Mouse (Mus musculus): Measurements from ENCODE around the gene Polr2c. TPM values are rescaled to one million over a fixed set of nuclear protein-coding genes. Genes with fewer than 3 reads are reported as not detected.

Gene Polr2c
- polyA plus RNA-seq, 1 experiment from 2014 or later, result 70.4 TPM

- peaks cover 9% of the 10 kb centered on the region; the same call in 1 of the 2 replicates for H3K4me1 ChIP-seq (replicated peaks; ENCODE audit: control insufficient read depth, insufficient read depth)
- no peaks in the 10 kb centered on the region for H3K27me3 ChIP-seq (ENCODE audit: control insufficient read depth, insufficient read depth, low read length)
- H3K36me3 ChIP-seq (ENCODE audit: control insufficient read depth, insufficient read depth, low read length), result peaks cover 3% of the 10 kb centered on the region; the same call in 1 of the 2 replicates
- TF ChIP-seq EP300 (optimal IDR thresholded peaks at IDR 0.05), result no peak
- no peak for TF ChIP-seq CTCF (IDR thresholded peaks at IDR 0.05; ENCODE audit: low read depth)
- no peak overlapping the region for H3K9ac ChIP-seq (ENCODE audit: low read length)
- no peak overlapping the region for H3K27ac ChIP-seq (replicated peaks)
- no peak overlapping the region for H3K4me2 ChIP-seq (replicated peaks; ENCODE audit: low read depth)
- no peak overlapping the region for H3K4me3 ChIP-seq (ENCODE audit: low read depth, low read length)
- ATAC-seq (ENCODE audit: low FRiP score, low TSS enrichment) (no peak), DNase-seq (ENCODE audit: low spot score) (no peak)
- WGBS, result 81% methylated on average over 9 of the region's 9 CpGs
- H3K9me3 ChIP-seq (ENCODE audit: control insufficient read depth, low read length), result no peaks in the 10 kb centered on the region
Observed at GRCm38 (mm10) chr8:94866921-94867320, 9.7 kb downstream of the Polr2c start.

DNA sequence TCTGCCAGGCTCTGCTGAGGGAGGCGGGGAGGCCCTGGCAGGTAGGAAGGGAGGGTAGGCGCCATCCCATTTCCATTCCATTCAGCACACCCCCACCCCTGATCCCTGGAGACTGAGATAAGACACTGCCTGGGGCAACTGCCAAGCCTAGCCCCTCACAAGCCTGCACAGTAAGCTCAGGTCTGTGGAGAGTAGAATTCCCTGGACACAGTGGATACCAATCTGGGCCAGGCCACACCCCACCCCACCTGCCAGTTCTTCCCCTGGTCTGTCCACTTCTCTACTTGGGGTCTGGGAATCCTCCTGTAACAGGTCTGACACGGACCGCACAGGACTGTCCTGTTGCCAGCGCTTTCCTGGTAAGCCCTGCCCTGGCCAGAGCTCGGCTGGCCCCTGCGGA lies 11.9 kb downstream of the Polr2c start:
- TF ChIP-seq CTCF (IDR thresholded peaks at IDR 0.05; ENCODE audit: low read depth) (no peak), EP300 (optimal IDR thresholded peaks at IDR 0.05) (no peak)
- no peak for DNase-seq (ENCODE audit: low spot score)
- Histone ChIP-seq H3K4me3 (ENCODE audit: low read depth, low read length) (no peak overlapping the region), H3K27me3 (ENCODE audit: control insufficient read depth, insufficient read depth, low read length) (no peaks in the 10 kb centered on the region), H3K4me2 (replicated peaks; ENCODE audit: low read depth) (no peak overlapping the region), H3K9me3 (ENCODE audit: control insufficient read depth, low read length) (no peaks in the 10 kb centered on the region), H3K27ac (replicated peaks) (no peak overlapping the region), H3K4me1 (replicated peaks; ENCODE audit: control insufficient read depth, insufficient read depth) (peaks cover 11% of the 10 kb centered on the region; the same call in 1 of the 2 replicates), H3K9ac (ENCODE audit: low read length) (peak overlapping the region; percentile 61; the same call in 1 of the 2 replicates), H3K36me3 (ENCODE audit: control insufficient read depth, insufficient read depth, low read length) (peaks cover 3% of the 10 kb centered on the region; the same call in 1 of the 2 replicates)
- WGBS, result 65% methylated on average over 7 of the region's 7 CpGs
- no peak for ATAC-seq (ENCODE audit: low FRiP score, low TSS enrichment)

GRCm38 (mm10) chr8:94870003-94870402 lies 12.8 kb downstream of the Polr2c start:
- 49% methylated on average over 4 of the region's 4 CpGs for WGBS
- H3K27me3 ChIP-seq (ENCODE audit: control insufficient read depth, insufficient read depth, low read length), result no peaks in the 10 kb centered on the region

GRCm38 (mm10) chr8:94870474-94871107 lies 13.3 kb downstream of the Polr2c start:
- peak overlapping the region; percentile 43 for H3K4me3 ChIP-seq (ENCODE audit: low read depth, low read length)
- peaks cover 15% of the 10 kb centered on the region for H3K4me1 ChIP-seq (replicated peaks; ENCODE audit: control insufficient read depth, insufficient read depth)
- DNase-seq (ENCODE audit: low spot score) (peak; percentile 40), ATAC-seq (ENCODE audit: low FRiP score, low TSS enrichment) (no peak)
- no peak for TF ChIP-seq CTCF (IDR thresholded peaks at IDR 0.05; ENCODE audit: low read depth)
- TF ChIP-seq EP300 (optimal IDR thresholded peaks at IDR 0.05), result no peak
- H3K4me2 ChIP-seq (replicated peaks; ENCODE audit: low read depth), result peak overlapping the region; percentile 85
- H3K27me3 ChIP-seq (ENCODE audit: control insufficient read depth, insufficient read depth, low read length), result no peaks in the 10 kb centered on the region
- H3K27ac ChIP-seq (replicated peaks), result peak overlapping the region; percentile 74
- peak overlapping the region; percentile 61 for H3K9ac ChIP-seq (ENCODE audit: low read length)
- 5% methylated on average over 22 of the region's 22 CpGs for WGBS
- peaks cover 3% of the 10 kb centered on the region; the same call in 1 of the 2 replicates for H3K36me3 ChIP-seq (ENCODE audit: control insufficient read depth, insufficient read depth, low read length)
- no peaks in the 10 kb centered on the region for H3K9me3 ChIP-seq (ENCODE audit: control insufficient read depth, low read length)

More at GRCm38 (mm10) chr8:94870003-94870402, 12.8 kb downstream of the Polr2c start:
- Histone ChIP-seq H3K36me3 (ENCODE audit: control insufficient read depth, insufficient read depth, low read length) (peaks cover 3% of the 10 kb centered on the region; the same call in 1 of the 2 replicates), H3K9me3 (ENCODE audit: control insufficient read depth, low read length) (no peaks in the 10 kb centered on the region), H3K4me1 (replicated peaks; ENCODE audit: control insufficient read depth, insufficient read depth) (peaks cover 13% of the 10 kb centered on the region), H3K4me3 (ENCODE audit: low read depth, low read length) (no peak overlapping the region), H3K4me2 (replicated peaks; ENCODE audit: low read depth) (peak overlapping the region; percentile 85), H3K9ac (ENCODE audit: low read length) (peak overlapping the region; percentile 61), H3K27ac (replicated peaks) (no peak overlapping the region)
- no peak for DNase-seq (ENCODE audit: low spot score)
- TF ChIP-seq CTCF (IDR thresholded peaks at IDR 0.05; ENCODE audit: low read depth), result no peak
- no peak for TF ChIP-seq EP300 (optimal IDR thresholded peaks at IDR 0.05)
- no peak for ATAC-seq (ENCODE audit: low FRiP score, low TSS enrichment)

DNA sequence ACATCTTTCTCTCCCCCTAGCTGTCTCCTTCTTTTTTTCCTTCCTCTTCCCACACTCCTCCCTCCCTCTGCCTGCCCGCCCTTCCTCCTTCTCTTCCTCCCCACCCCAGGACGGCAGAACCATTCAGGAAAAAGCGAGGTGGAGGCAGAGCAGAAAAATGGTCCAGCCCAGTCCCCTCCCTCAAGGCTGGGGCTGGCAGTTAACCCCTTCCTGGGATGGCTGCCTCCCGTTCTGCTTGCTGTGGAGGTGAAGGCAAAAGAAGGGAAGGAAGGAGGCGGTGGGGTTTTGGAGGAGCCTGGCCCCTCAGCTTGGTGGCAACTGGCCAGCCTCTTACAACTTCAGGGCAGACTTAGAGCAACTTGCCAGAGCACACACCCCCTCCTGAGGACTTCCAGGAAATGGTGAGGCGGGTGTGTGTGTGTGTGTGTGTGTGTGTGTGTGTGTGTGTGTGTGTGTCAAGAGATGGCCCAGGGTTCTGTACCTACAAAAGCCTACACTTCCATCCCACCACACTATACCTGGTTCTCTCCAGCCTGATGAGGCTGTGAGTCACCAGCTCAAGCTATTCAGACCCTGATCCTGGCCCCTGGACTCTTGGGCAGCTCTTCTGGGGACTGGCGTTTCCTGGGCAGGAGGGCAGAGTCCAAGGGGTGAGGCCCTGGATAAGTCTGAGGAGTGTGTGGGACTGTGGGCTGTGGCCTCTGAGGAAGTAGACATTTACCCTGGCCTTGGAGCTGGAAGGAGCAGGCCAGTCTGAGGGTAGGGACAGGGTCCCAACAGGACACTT lies 14.1 kb downstream of the Polr2c start:
- no peaks in the 10 kb centered on the region for H3K27me3 ChIP-seq (ENCODE audit: control insufficient read depth, insufficient read depth, low read length)
- H3K9me3 ChIP-seq (ENCODE audit: control insufficient read depth, low read length), result no peaks in the 10 kb centered on the region
- H3K27ac ChIP-seq (replicated peaks), result peak overlapping the region; percentile 74
- H3K4me3 ChIP-seq (ENCODE audit: low read depth, low read length), result peak overlapping the region; percentile 43
- no peak; the same call in 1 of the 2 replicates for TF ChIP-seq CTCF (IDR thresholded peaks at IDR 0.05; ENCODE audit: low read depth)
- peak; percentile 88 for DNase-seq (ENCODE audit: low spot score)
- peaks cover 2% of the 10 kb centered on the region; the same call in 1 of the 2 replicates for H3K36me3 ChIP-seq (ENCODE audit: control insufficient read depth, insufficient read depth, low read length)
- peaks cover 15% of the 10 kb centered on the region for H3K4me1 ChIP-seq (replicated peaks; ENCODE audit: control insufficient read depth, insufficient read depth)
- H3K9ac ChIP-seq (ENCODE audit: low read length), result peak overlapping the region; percentile 61
- WGBS, result 1% methylated on average over 6 of the region's 7 CpGs
- H3K4me2 ChIP-seq (replicated peaks; ENCODE audit: low read depth), result peak overlapping the region; percentile 85
- peak; percentile 89 for ATAC-seq (ENCODE audit: low FRiP score, low TSS enrichment)

Measured in stomach, postnatal 0 days (tissue).